Mouse (Mus musculus): ENCODE measurements around the gene Itgb6. TPM values are rescaled to one million over a fixed set of nuclear protein-coding genes. Genes with fewer than 3 reads are reported as not detected.

Gene Itgb6
- polyA plus RNA-seq, 1 experiment from 2014 or later = 0.40 TPM

GRCm38 (mm10) chr2:60611622-60612021 is 110.8 kb downstream of the Itgb6 start:
- H3K27me3 ChIP-seq (ENCODE audit: control insufficient read depth, insufficient read depth, low read length) = no peaks in the 10 kb centered on the region
- peaks cover 7% of the 10 kb centered on the region; the same call in 1 of the 2 replicates for H3K4me1 ChIP-seq (ENCODE audit: control insufficient read depth, insufficient read depth, low read length)
- DNase-seq (ENCODE audit: low spot score, missing footprints) (no peak), ATAC-seq (ENCODE audit: low FRiP score) (peak; percentile 80)
- H3K4me3 ChIP-seq (ENCODE audit: low read depth, low read length) = no peak overlapping the region
- no peaks in the 10 kb centered on the region for H3K9me3 ChIP-seq (ENCODE audit: control insufficient read depth, low read length)
- H3K27ac ChIP-seq (ENCODE audit: low read depth, low read length) = no peak overlapping the region
- no peak overlapping the region for H3K9ac ChIP-seq (ENCODE audit: low read length)
- H3K36me3 ChIP-seq (ENCODE audit: control insufficient read depth, insufficient read depth, low read length) = no peaks in the 10 kb centered on the region
- no peak overlapping the region for H3K4me2 ChIP-seq
- WGBS = 56% methylated on average over 3 of the region's 3 CpGs

GRCm38 (mm10) chr2:60609436-60610199 is 112.8 kb downstream of the Itgb6 start:
- no peaks in the 10 kb centered on the region for H3K36me3 ChIP-seq (ENCODE audit: control insufficient read depth, insufficient read depth, low read length)
- no peak overlapping the region for H3K4me3 ChIP-seq (ENCODE audit: low read depth, low read length)
- no peaks in the 10 kb centered on the region for H3K27me3 ChIP-seq (ENCODE audit: control insufficient read depth, insufficient read depth, low read length)
- H3K4me2 ChIP-seq = no peak overlapping the region
- peaks cover 7% of the 10 kb centered on the region; the same call in 1 of the 2 replicates for H3K4me1 ChIP-seq (ENCODE audit: control insufficient read depth, insufficient read depth, low read length)
- DNase-seq (ENCODE audit: low spot score, missing footprints) = no peak
- ATAC-seq (ENCODE audit: low FRiP score) = no peak
- no peaks in the 10 kb centered on the region for H3K9me3 ChIP-seq (ENCODE audit: control insufficient read depth, low read length)
- 84% methylated on average over 8 of the region's 8 CpGs for WGBS
- no peak overlapping the region for H3K27ac ChIP-seq (ENCODE audit: low read depth, low read length)
- H3K9ac ChIP-seq (ENCODE audit: low read length) = no peak overlapping the region

- Histone ChIP-seq H3K4me2 (no peak overlapping the region), H3K9ac (ENCODE audit: low read length) (no peak overlapping the region), H3K9me3 (ENCODE audit: control insufficient read depth, low read length) (no peaks in the 10 kb centered on the region), H3K4me1 (ENCODE audit: control insufficient read depth, insufficient read depth, low read length) (0 out of 2 replicates have a peak, but pooled peaks cover 2% of the 10 kb centered on the region), H3K27ac (ENCODE audit: low read depth, low read length) (no peak overlapping the region), H3K27me3 (ENCODE audit: control insufficient read depth, insufficient read depth, low read length) (no peaks in the 10 kb centered on the region), H3K36me3 (ENCODE audit: control insufficient read depth, insufficient read depth, low read length) (no peaks in the 10 kb centered on the region), H3K4me3 (ENCODE audit: low read depth, low read length) (no peak overlapping the region)
- no peak for ATAC-seq (ENCODE audit: low FRiP score)
- no peak for DNase-seq (ENCODE audit: low spot score, missing footprints)
- WGBS = 83% methylated on average over 4 of the region's 4 CpGs
Measured at GRCm38 (mm10) chr2:60607980-60608379, 114.5 kb downstream of the Itgb6 start.

GRCm38 (mm10) chr2:60601326-60601725 is 121.1 kb downstream of the Itgb6 start:
- Histone ChIP-seq H3K4me2 (no peak overlapping the region), H3K4me1 (ENCODE audit: control insufficient read depth, insufficient read depth, low read length) (no peaks in the 10 kb centered on the region), H3K27ac (ENCODE audit: low read depth, low read length) (no peak overlapping the region), H3K9me3 (ENCODE audit: control insufficient read depth, low read length) (no peaks in the 10 kb centered on the region), H3K36me3 (ENCODE audit: control insufficient read depth, insufficient read depth, low read length) (no peaks in the 10 kb centered on the region), H3K9ac (ENCODE audit: low read length) (no peak overlapping the region), H3K4me3 (ENCODE audit: low read depth, low read length) (no peak overlapping the region), H3K27me3 (ENCODE audit: control insufficient read depth, insufficient read depth, low read length) (no peaks in the 10 kb centered on the region)
- no peak for DNase-seq (ENCODE audit: low spot score, missing footprints)
- ATAC-seq (ENCODE audit: low FRiP score) = no peak
- 87% methylated on average over 2 of the region's 2 CpGs for WGBS

- 89% methylated on average over 2 of the region's 2 CpGs for WGBS
Measured at GRCm38 (mm10) chr2:60600863-60601262, 121.6 kb downstream of the Itgb6 start.

GRCm38 (mm10) chr2:60583416-60583815 is 139.0 kb downstream of the Itgb6 start:
- H3K36me3 ChIP-seq (ENCODE audit: control insufficient read depth, insufficient read depth, low read length) = no peaks in the 10 kb centered on the region
- no peak overlapping the region for H3K27ac ChIP-seq (ENCODE audit: low read depth, low read length)
- H3K9ac ChIP-seq (ENCODE audit: low read length) = no peak overlapping the region
- no peaks in the 10 kb centered on the region for H3K4me1 ChIP-seq (ENCODE audit: control insufficient read depth, insufficient read depth, low read length)
- no peak overlapping the region for H3K4me2 ChIP-seq
- no peaks in the 10 kb centered on the region for H3K27me3 ChIP-seq (ENCODE audit: control insufficient read depth, insufficient read depth, low read length)
- no peak overlapping the region for H3K4me3 ChIP-seq (ENCODE audit: low read depth, low read length)
- WGBS = 91% methylated on average over 4 of the region's 4 CpGs
- no peak for ATAC-seq (ENCODE audit: low FRiP score)
- no peaks in the 10 kb centered on the region for H3K9me3 ChIP-seq (ENCODE audit: control insufficient read depth, low read length)
- DNase-seq (ENCODE audit: low spot score, missing footprints) = no peak

More at GRCm38 (mm10) chr2:60600863-60601262, 121.6 kb downstream of the Itgb6 start:
- DNase-seq (ENCODE audit: low spot score, missing footprints) (no peak), ATAC-seq (ENCODE audit: low FRiP score) (no peak)
- Histone ChIP-seq H3K27ac (ENCODE audit: low read depth, low read length) (no peak overlapping the region), H3K4me1 (ENCODE audit: control insufficient read depth, insufficient read depth, low read length) (no peaks in the 10 kb centered on the region), H3K4me2 (no peak overlapping the region), H3K9me3 (ENCODE audit: control insufficient read depth, low read length) (no peaks in the 10 kb centered on the region), H3K36me3 (ENCODE audit: control insufficient read depth, insufficient read depth, low read length) (no peaks in the 10 kb centered on the region), H3K4me3 (ENCODE audit: low read depth, low read length) (no peak overlapping the region), H3K27me3 (ENCODE audit: control insufficient read depth, insufficient read depth, low read length) (no peaks in the 10 kb centered on the region), H3K9ac (ENCODE audit: low read length) (no peak overlapping the region)

- Histone ChIP-seq H3K4me2 (no peak overlapping the region), H3K9ac (ENCODE audit: low read length) (no peak overlapping the region), H3K27ac (ENCODE audit: low read depth, low read length) (no peak overlapping the region), H3K36me3 (ENCODE audit: control insufficient read depth, insufficient read depth, low read length) (no peaks in the 10 kb centered on the region), H3K4me1 (ENCODE audit: control insufficient read depth, insufficient read depth, low read length) (peaks cover 7% of the 10 kb centered on the region), H3K27me3 (ENCODE audit: control insufficient read depth, insufficient read depth, low read length) (no peaks in the 10 kb centered on the region; the same call in 1 of the 2 replicates), H3K9me3 (ENCODE audit: control insufficient read depth, low read length) (no peaks in the 10 kb centered on the region), H3K4me3 (ENCODE audit: low read depth, low read length) (no peak overlapping the region)
- ATAC-seq (ENCODE audit: low FRiP score) (no peak), DNase-seq (ENCODE audit: low spot score, missing footprints) (no peak)
- WGBS = 71% methylated on average over 4 of the region's 4 CpGs
Measured at GRCm38 (mm10) chr2:60554561-60554960, 167.9 kb downstream of the Itgb6 start.

- peak within 1 kb of the TSS; percentile 41 for H3K4me3 ChIP-seq (ENCODE audit: low read depth, low read length)
- no peak within 1 kb of the TSS for H3K27ac ChIP-seq (ENCODE audit: low read depth, low read length)
- H3K27me3 ChIP-seq (ENCODE audit: control insufficient read depth, insufficient read depth, low read length) = no peaks in the 10 kb centered on the region; the same call in 1 of the 2 replicates
Measured at GRCm38 (mm10) chr2:60552902-60553682, 169.4 kb downstream of the Itgb6 start, which contains the start of gene Pla2r1. TSS of gene Pla2r1 (minus strand) at chr2:60553308.

More at GRCm38 (mm10) chr2:60552902-60553682, 169.4 kb downstream of the Itgb6 start, which contains the start of gene Pla2r1:
- DNase-seq (ENCODE audit: low spot score, missing footprints) (peak; percentile 95), ATAC-seq (ENCODE audit: low FRiP score) (peak; percentile 79)
- Histone ChIP-seq H3K4me1 (ENCODE audit: control insufficient read depth, insufficient read depth, low read length) (peaks cover 7% of the 10 kb centered on the region), H3K9ac (ENCODE audit: low read length) (peak within 1 kb of the TSS; percentile 54), H3K4me2 (peak within 1 kb of the TSS; percentile 82), H3K9me3 (ENCODE audit: control insufficient read depth, low read length) (no peaks in the 10 kb centered on the region), H3K36me3 (ENCODE audit: control insufficient read depth, insufficient read depth, low read length) (no peaks in the 10 kb centered on the region)
- 2% methylated on average over 33 of the region's 33 CpGs for WGBS

Data from midbrain, embryonic 11.5 days (tissue).